Mouse (Mus musculus) neutrophil, adult 5-6 weeks (primary cell): Measurements from ENCODE around the gene Dusp2. TPM values are rescaled to one million over a fixed set of nuclear protein-coding genes. Genes with fewer than 3 reads are reported as not detected.

Source experiments
- ATAC-seq: fragments of 151-379, 151-347 bp; 2 replicates; pipeline ENCODE4 v1.8.0; 2017; ENCODE audit warnings: mild to moderate bottlenecking, moderate TSS enrichment; ENCODE audit not compliant: insufficient number of reproducible peaks, poor library complexity, low FRiP score, severe bottlenecking; ENCODE audit errors: extremely low read depth
- total RNA-seq: library from RNA; stranded (forward); fragments of 200-1000 nt; gene quantifications from 2 replicates; pipeline ENCODE4 v1.2.3, GENCODE M21; 2017

The Dusp2 gene
- total RNA-seq, 1 experiment from 2014 or later, result 211 TPM

DNA sequence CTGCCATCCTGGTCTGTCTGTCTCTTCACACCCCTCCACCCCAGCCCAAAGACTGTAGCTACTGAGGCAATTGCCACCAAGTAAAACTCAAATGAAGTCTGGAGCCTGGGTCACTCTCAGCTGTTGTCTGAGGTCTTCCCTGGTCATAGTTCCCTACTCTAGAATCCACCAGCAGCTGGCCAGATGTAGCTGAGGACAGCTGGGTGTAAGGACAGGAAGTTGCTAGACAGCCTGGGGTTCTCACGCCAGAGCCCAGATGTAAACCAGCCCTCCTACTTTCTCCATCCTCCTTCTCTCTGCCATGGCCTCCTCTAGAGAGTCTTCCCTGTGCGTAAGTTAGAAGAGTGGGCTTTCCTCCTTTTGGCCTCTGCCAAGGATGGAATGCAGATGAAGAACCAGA, 51.6 kb downstream of the Dusp2 start:
- ATAC-seq, result no peak

Other genes starting within 250 kb of the Dusp2 start
- gene Ncaph, start 202.2 kb upstream of the Dusp2 start, total RNA-seq, result 2.3 and 5.4 TPM in 2 replicates
- 14.2 and 18.0 TPM in 2 replicates for gene Itpripl1, start 192.7 kb upstream of the Dusp2 start, total RNA-seq
- gene 1810024B03Rik, start 127.9 kb upstream of the Dusp2 start, total RNA-seq, result 1.3 and 2.3 TPM in 2 replicates
- gene Snrnp200, start 127.8 kb upstream of the Dusp2 start, total RNA-seq, result 180 and 197 TPM in 2 replicates
- gene Ciao1, start 88.3 kb upstream of the Dusp2 start, total RNA-seq, result 23.6 and 32.8 TPM in 2 replicates
- 83.6 and 100 TPM in 2 replicates for gene Tmem127, start 88.3 kb upstream of the Dusp2 start, total RNA-seq
- 110 and 111 TPM in 2 replicates for gene Stard7, start 65.9 kb upstream of the Dusp2 start, total RNA-seq
- 1.2 and 1.5 TPM in 2 replicates for gene Astl, start 2.5 kb downstream of the Dusp2 start, total RNA-seq
- gene Adra2b, start 27.0 kb downstream of the Dusp2 start, total RNA-seq, result not detected in 2 replicates
- not detected in 2 replicates for gene Gpat2, start 89.0 kb downstream of the Dusp2 start, total RNA-seq
- gene Fahd2a, start 108.4 kb downstream of the Dusp2 start, total RNA-seq, result 8.5 and 11.8 TPM in 2 replicates
- 0.25 TPM in 1 of 2 replicates, not detected in the other for gene Kcnip3, start 185.9 kb downstream of the Dusp2 start, total RNA-seq
- not detected in 2 replicates for gene Prom2, start 205.3 kb downstream of the Dusp2 start, total RNA-seq